Mouse (Mus musculus) megakaryocyte, embryonic 14.5 days (primary cell): ENCODE data around the gene Dgka.

ENCODE experiments used
- FLI1 ChIP-seq: IDR thresholded peaks from 2 replicates; pipeline ENCODE4 v1.6.1; 2012; ENCODE audit warnings: low read length, inconsistent platforms, mixed read lengths
- GATA1 ChIP-seq: IDR thresholded peaks from 3 replicates; pipeline ENCODE4 v1.6.1; 2012; ENCODE audit warnings: mixed read lengths, low read length, inconsistent platforms, borderline replicate concordance

- TF ChIP-seq GATA1: no peak
- no peak for TF ChIP-seq FLI1
These were observed 40.0 kb downstream of the Dgka start, which contains the start of gene Cdk2 for GRCm38 (mm10) chr10:128704491-128705316.
